Mouse (Mus musculus): ENCODE measurements around the gene Hnrnpa1. TPM values are rescaled to one million over a fixed set of nuclear protein-coding genes. Genes with fewer than 3 reads are reported as not detected.
"Not testable (repeated sequence)": the region's sequence is repeated elsewhere in the genome, so short reads cannot be mapped to it uniquely, and the experiment has no call there.

The Hnrnpa1 gene
- polyA plus RNA-seq, 1 experiment, result 50.5 TPM

DNA sequence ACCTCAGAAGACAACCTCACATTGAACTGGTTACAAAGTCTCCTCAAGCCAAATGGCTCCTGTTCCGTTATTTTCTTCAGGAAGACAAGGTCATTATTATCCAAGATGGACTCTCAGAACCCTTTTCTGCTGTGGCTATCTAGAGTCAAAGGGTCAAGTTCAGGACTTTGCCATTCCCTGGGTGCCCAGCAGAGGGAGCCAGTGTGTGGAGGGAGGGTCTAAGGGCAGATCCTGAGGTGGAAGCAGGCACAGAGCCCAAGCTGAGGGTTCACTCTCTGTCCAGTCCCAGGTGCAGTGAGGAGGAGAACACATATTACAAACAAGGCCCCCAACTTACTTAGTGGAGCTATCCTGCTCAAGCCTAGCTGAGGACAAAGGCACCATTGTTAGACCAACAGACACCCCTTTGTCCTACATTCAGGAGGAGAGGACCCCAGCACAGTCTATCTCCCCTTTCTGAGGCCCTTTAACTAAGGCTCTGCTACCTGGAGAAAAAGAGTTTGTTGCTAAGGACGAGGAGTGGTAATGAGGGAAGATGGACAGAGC is 10.0 kb downstream of the Hnrnpa1 start:
- Histone ChIP-seq H3K4me1 (ENCODE audit: control insufficient read depth, insufficient read depth, insufficient read length, low read length) (no peaks in the 10 kb centered on the region), H3K27ac (replicated peaks; ENCODE audit: low read depth, low read length) (no peak overlapping the region)

DNA sequence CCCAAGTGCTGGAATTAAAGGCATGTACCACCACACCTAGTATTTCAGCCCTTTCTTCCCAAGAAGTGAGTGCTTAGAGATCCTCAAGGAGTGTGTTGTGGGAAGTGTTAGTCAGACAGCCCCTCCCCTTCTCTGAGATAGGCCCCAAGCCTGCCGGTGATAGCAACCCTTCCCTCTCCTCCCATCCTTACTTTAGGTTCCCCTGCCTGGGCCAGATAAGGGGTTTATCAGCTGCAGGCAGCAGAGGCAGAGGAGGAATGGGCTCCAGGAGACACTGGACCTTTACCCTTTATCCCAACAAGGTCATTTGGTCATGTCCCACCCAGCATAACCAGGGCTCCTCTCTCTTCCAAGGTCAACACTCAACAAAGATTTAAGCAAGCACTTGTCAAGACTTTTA is 11.4 kb downstream of the Hnrnpa1 start:
- no peaks in the 10 kb centered on the region for H3K4me1 ChIP-seq (ENCODE audit: control insufficient read depth, insufficient read depth, insufficient read length, low read length)
- H3K4me3 ChIP-seq (ENCODE audit: insufficient read depth, low read depth, low read length), result no peak overlapping the region
- no peak overlapping the region for H3K27ac ChIP-seq (replicated peaks; ENCODE audit: low read depth, low read length)

More for the DNA sequence above, 10.0 kb downstream of the Hnrnpa1 start:
- H3K4me3 ChIP-seq (ENCODE audit: insufficient read depth, low read depth, low read length), result no peak overlapping the region

DNA sequence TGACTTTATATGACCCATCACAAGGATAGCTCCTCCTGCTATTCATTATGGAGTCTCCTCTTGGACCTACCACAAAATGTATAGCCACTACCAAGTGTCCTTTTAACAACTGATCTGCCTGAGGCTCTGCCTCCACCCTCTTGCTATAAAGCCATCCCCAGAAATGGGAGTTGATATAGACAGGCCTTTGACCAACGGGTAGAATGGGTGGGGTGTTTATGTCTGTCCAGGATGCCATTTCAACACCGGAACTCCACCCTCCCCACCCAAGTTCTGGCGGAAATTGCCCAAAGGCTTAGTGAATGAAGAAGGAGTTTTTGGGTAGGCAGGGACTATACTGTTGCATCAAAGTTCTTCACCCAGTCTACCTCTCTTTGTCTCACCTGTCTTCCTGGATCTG is 12.4 kb downstream of the Hnrnpa1 start:
- Histone ChIP-seq H3K4me3 (ENCODE audit: insufficient read depth, low read depth, low read length) (no peak overlapping the region), H3K4me1 (ENCODE audit: control insufficient read depth, insufficient read depth, insufficient read length, low read length) (no peaks in the 10 kb centered on the region; the same call in 1 of the 2 replicates), H3K27ac (replicated peaks; ENCODE audit: low read depth, low read length) (no peak overlapping the region)

DNA sequence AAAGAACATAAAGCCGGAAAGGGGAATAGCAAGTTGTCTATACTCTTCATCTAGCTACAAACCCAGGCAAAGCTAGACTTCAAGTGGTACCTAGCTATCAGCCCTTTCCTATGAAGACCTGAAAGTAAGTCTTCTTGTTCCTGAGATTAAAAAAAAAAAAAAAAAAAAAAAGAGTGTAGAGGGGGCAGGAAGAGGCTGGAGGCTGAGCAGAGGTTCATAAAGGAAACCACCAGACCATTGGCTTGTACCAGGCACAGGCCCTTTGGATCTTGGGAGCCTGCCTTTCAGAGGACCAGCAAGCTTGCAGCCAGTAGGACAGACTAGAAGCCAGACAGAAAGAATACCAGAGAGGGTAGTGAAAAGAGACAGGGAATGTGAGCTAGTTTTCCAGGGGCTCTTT is 13.1 kb downstream of the Hnrnpa1 start:
- H3K4me3 ChIP-seq (ENCODE audit: insufficient read depth, low read depth, low read length), result no peak overlapping the region
- H3K4me1 ChIP-seq (ENCODE audit: control insufficient read depth, insufficient read depth, insufficient read length, low read length), result peaks cover 5% of the 10 kb centered on the region; the same call in 1 of the 2 replicates
- H3K27ac ChIP-seq (replicated peaks; ENCODE audit: low read depth, low read length), result no peak overlapping the region

DNA sequence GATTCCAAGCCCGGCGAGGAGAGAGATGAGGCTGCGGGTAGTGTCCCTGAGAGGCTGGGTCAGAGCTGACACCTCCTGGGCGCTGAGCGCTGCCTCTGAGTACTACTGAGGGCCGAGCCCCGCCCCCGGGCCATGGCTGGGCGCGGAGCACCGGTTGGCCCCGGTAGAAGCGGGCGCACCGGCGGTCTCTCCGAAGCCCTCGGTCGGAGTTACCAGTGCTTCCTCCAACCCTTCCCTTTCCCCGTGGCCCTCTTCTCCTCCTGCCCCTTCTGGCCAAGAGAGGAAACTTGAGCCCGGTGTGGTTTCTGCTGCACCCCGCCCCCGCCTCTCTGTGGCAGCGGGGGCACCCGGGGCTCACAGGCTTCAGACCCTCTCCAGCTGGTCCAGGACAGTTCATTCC is 14.9 kb downstream of the Hnrnpa1 start:
- Histone ChIP-seq H3K27ac (replicated peaks; ENCODE audit: low read depth, low read length) (no peak overlapping the region), H3K4me3 (ENCODE audit: insufficient read depth, low read depth, low read length) (peak overlapping the region; percentile 17), H3K4me1 (ENCODE audit: control insufficient read depth, insufficient read depth, insufficient read length, low read length) (peaks cover 5% of the 10 kb centered on the region; the same call in 1 of the 2 replicates)

DNA sequence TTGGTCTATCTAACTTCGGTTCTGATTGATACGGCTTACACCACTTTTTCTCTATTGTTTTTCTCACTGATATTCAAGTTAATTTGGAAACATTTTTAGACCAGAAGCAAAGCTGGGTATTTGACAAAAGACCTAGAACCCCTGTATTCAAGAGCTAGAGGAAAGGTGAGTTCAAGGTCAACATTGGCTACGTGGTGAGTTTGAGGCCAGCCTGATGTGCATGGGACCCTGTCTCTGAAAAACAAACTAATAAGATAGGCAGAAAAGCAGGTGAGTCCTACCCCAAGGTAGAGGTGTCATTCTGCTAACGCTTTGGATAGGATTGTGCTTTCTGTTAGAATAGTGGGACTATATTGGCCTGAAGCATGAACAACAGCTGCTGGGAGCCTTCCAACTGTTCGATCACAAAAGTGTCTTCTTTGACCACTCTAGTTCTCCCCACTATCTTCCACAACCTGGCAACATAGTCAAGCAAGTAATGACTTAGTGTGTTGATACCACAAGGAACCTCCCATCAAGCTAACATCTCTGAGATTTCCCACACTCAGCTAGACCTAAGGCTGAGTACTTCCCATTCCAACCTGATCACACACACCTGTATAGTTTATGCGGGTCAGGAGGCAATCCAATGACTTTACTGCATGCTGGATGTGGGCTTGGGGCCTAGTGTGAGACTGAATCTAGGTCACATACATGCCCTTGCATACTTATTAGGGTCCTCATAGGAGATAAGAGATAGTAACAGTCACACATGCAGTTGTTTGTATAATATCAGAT is 16.2 kb downstream of the Hnrnpa1 start:
- Histone ChIP-seq H3K27ac (replicated peaks; ENCODE audit: low read depth, low read length) (no peak overlapping the region), H3K4me3 (ENCODE audit: insufficient read depth, low read depth, low read length) (no peak overlapping the region), H3K4me1 (ENCODE audit: control insufficient read depth, insufficient read depth, insufficient read length, low read length) (peaks cover 5% of the 10 kb centered on the region; the same call in 1 of the 2 replicates)

DNA sequence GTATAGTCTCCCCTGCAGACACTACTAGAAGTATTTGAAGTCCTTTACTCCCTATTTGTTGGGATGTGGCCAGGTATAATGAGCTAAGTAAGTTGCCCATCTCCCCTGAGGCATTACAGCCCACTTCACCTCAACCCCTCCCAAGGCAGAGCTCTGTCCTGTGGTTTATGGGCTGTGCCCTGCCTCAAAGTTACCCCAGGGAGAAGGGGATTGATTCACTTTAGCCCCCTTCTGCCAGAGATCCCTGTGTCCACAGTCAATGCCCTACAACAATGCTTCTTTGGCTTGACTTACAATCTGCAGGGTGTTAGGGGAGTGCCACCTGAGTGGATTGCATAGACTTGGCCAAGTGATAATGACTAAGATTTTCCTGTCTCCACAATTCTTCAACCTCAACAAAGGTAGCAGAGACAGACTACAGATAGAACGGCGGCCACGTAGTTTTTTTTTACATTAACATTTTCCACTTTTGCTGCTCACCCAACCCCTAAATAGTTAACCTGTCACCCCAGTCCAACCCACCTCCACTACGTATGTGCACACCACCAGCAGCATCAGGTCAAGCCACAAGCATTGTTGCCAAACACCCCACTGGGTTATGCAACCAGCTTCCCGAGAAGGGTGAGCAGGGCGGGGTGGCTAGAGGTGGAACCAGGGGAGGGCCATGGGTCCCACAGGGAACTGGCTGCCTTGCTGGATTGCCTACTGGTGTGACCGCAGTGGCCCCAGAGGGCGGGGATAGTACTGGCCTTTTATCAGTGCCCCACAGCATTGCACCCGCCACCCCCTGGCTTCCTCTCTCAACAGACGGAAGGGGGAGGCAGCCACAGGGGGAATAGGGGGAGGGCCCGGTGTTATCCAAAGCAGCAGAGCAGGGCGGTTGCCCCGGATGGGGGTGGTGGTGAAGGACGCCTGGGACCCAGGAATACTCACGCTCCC is 17.8 kb downstream of the Hnrnpa1 start, which contains the start of gene Nfe2:
Nfe2 (minus strand) TSS at position 614 of the 939 bp plus-strand sequence.
- Histone ChIP-seq H3K27ac (replicated peaks; ENCODE audit: low read depth, low read length) (no peak within 1 kb of the TSS), H3K4me3 (ENCODE audit: insufficient read depth, low read depth, low read length) (peak within 1 kb of the TSS; percentile 13; the same call in 1 of the 2 replicates), H3K4me1 (ENCODE audit: control insufficient read depth, insufficient read depth, insufficient read length, low read length) (peaks cover 5% of the 10 kb centered on the region; the same call in 1 of the 2 replicates)

DNA sequence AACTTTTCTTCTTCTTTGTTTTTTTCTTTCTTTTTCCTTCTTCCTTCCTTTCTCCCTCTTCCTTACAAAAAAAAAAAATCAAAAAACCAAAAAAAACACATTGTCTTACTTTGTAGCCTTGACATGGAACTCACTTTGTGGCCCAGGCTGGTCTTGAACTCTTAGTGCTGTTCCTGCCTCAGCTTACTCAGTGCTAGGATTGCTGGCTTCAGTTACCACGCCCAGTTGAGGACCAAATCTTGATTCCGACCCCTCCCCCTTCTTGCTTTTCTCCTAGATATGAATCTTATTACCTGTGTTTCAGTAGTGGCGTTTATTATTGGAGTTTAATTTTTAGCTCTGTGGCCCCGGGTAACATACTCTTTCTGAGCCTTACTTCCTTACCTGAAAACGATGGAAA is 18.9 kb downstream of the Hnrnpa1 start:
- Histone ChIP-seq H3K27ac (replicated peaks; ENCODE audit: low read depth, low read length) (no peak overlapping the region), H3K4me3 (ENCODE audit: insufficient read depth, low read depth, low read length) (no peak overlapping the region), H3K4me1 (ENCODE audit: control insufficient read depth, insufficient read depth, insufficient read length, low read length) (peaks cover 5% of the 10 kb centered on the region; the same call in 1 of the 2 replicates)

DNA sequence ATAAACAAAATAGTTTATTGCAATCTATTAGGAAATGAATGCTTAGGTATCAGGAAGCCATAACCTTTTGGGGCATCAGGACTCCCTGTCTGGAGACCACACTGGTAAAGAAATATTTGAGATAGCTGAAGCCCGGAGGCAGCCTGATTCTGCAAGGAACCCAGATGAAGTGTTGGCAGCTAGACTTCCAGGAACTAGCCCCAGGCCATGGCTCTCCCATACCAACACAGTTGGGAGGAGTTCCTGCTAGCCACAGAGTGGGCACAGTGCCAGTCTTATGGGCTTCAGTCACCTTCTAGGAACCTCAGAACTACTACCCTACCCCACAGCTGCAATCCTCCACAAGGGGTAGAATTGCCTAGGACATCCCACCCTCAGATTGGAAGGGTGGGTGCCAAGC is 19.8 kb downstream of the Hnrnpa1 start:
- Histone ChIP-seq H3K4me3 (ENCODE audit: insufficient read depth, low read depth, low read length) (no peak overlapping the region), H3K4me1 (ENCODE audit: control insufficient read depth, insufficient read depth, insufficient read length, low read length) (peaks cover 5% of the 10 kb centered on the region; the same call in 1 of the 2 replicates), H3K27ac (replicated peaks; ENCODE audit: low read depth, low read length) (no peak overlapping the region)

DNA sequence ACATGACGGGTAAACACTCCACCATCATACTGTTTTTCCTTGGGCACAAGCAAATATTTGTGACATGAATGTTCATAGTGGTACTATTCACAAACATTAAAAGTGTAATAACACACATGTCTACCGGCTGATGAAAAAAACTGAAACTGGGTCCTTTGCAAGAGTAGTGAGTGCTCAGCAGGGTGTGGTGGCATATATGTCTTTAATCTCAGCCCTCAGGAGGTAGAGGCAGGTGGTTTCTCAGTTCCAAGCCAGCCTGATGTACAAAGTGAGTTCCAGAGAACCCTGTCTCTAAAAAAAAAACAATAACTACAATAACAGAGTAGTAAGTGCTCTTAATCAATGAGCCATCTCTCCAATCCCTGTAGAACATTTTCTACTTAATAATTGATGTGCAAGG is 24.6 kb downstream of the Hnrnpa1 start:
- H3K4me3 ChIP-seq (ENCODE audit: insufficient read depth, low read depth, low read length), result no peak overlapping the region
- H3K27ac ChIP-seq (replicated peaks; ENCODE audit: low read depth, low read length), result no peak overlapping the region
- no peaks in the 10 kb centered on the region for H3K4me1 ChIP-seq (ENCODE audit: control insufficient read depth, insufficient read depth, insufficient read length, low read length)

DNA sequence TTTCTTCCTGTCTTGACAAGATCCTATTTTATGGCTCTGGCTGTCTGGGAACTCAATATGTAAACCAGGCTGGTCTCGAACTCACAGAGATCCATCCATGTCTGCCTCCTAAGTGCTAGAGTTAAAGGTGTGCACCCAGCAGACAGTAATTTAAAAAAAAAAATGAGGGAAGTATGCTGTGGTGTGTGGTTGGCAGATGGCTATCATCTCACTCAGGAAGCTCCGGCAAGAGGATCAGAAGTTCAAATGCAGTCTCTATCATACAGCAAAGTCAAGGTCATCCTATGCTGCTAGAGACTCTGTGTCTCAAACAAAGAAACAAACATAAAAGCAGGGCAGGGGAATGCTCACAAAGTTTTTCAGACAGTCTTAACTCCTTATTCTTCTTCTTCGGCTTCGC is 28.7 kb downstream of the Hnrnpa1 start:
- Histone ChIP-seq H3K27ac (replicated peaks; ENCODE audit: low read depth, low read length) (no peak overlapping the region), H3K4me1 (ENCODE audit: control insufficient read depth, insufficient read depth, insufficient read length, low read length) (peaks cover 2% of the 10 kb centered on the region; the same call in 1 of the 2 replicates), H3K4me3 (ENCODE audit: insufficient read depth, low read depth, low read length) (no peak overlapping the region)

DNA sequence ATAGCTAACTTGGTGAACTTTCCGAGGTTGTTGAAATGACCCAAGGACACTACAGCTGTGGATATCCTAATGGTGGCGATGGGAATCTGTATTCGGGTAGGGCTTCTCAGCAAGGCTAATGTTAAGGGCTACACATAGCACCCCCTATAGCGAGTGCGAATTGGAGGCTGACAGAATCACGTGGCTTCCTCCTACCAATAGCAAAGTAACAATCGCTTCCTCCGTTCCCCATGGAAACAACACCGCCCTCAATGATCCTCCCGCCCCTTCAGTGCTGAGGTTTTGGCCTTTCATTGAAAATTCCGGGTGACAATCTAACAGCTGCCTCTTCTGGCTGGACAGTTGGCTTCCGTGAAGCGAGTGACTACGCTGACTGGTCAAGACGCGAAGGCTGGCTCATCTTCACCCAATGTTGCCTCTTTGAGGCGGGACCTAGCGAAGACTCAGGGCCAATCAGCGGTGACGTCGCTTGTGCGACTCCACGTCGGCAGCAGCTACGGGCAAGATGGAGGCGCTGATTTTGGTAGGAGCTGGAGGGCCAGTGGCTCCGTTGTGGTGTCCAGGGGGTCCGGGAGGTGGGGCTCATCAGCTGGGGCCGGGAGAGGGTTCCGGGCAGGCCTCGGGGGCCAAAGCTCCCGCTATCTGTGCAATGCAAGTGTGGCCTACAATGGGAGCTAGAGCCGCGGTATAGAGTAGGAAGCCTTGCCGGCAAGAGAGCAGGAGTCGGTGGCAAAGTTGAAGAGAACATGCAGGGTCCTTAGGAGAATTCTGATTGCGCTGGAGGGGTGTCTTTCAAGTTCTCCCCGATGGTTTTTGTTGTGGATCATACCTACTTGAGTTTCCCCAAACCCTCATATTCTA is 32.4 kb downstream of the Hnrnpa1 start, which contains the start of gene Copz1:
Copz1 (plus strand) TSS at position 296 of the 861 bp plus-strand sequence.
- H3K4me3 ChIP-seq (ENCODE audit: insufficient read depth, low read depth, low read length), result peak within 1 kb of the TSS; percentile 68
- H3K27ac ChIP-seq (replicated peaks; ENCODE audit: low read depth, low read length), result no peak within 1 kb of the TSS
- H3K4me1 ChIP-seq (ENCODE audit: control insufficient read depth, insufficient read depth, insufficient read length, low read length), result peaks cover 2% of the 10 kb centered on the region; the same call in 1 of the 2 replicates

DNA sequence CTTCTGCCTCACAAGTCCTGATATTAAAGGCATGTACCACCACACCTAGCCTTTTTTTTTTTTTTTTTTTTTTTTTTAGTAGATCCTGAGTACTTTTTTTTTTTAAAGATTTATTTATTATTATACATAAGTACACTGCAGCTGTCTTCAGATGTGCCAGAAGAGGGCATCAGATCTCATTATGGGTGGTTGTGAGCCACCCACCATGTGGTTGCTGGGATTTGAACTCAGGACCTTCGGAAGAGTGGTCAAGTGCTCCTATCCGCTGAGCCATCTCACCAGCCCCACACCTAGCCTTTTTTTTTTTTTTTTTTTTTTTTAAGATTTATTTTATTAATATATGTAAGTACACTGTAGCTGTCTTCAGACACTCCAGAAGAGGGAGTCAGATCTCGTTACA is 35.7 kb downstream of the Hnrnpa1 start:
- not testable (repeated sequence) for H3K27ac ChIP-seq (replicated peaks; ENCODE audit: low read depth, low read length); H3K4me1 ChIP-seq (ENCODE audit: control insufficient read depth, insufficient read depth, insufficient read length, low read length); H3K4me3 ChIP-seq (ENCODE audit: insufficient read depth, low read depth, low read length)

DNA sequence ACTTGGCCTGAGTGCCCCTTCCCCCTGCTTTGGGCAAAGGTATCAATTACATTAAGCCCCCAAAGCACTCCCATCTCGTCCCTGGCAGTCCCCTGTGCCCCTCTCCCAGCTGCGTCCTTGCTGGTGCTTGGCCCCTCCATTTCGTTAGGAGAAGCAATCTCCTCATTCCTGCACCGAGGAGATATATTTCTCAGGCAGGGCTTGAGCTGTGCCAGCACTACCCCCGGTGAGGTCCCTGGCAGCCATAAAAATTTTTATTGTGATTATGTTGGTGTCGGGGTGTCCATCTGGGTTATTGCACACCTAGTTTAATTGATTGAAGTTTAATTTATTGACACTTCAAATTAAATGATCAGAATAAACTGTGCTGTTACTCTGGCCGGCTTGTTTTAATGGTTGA is 37.7 kb downstream of the Hnrnpa1 start:
- H3K4me3 ChIP-seq (ENCODE audit: insufficient read depth, low read depth, low read length), result no peak overlapping the region
- H3K27ac ChIP-seq (replicated peaks; ENCODE audit: low read depth, low read length), result no peak overlapping the region
- H3K4me1 ChIP-seq (ENCODE audit: control insufficient read depth, insufficient read depth, insufficient read length, low read length), result peaks cover 2% of the 10 kb centered on the region; the same call in 1 of the 2 replicates

All from brown adipose tissue, adult 24 weeks (tissue).